Mouse (Mus musculus) megakaryocyte-erythroid progenitor cell, adult 5 weeks (primary cell): ENCODE results near the gene Serpinb12. TPM values are rescaled to one million over a fixed set of nuclear protein-coding genes. Genes with fewer than 3 reads are reported as not detected.

Source experiments
- polyA plus RNA-seq: library from polyadenylated mRNA; stranded (reverse); fragments of >175 nt; gene quantifications from 2 replicates; pipeline ENCODE4 v1.2.3, GENCODE M21; 2012

Serpinb12 gene
- polyA plus RNA-seq: not detected in 2 replicates

GRCm38 (mm10) chr1:106934265-106934664 lies at the start of gene Serpinb12:
Serpinb12 (plus strand) TSS chr1:106934449.

GRCm38 (mm10) chr1:106980684-106981083 lies 46.4 kb downstream of the Serpinb12 start, which contains the start of gene Serpinb13:
Serpinb13 (plus strand) TSS chr1:106980984.

Other genes starting within 250 kb of the Serpinb12 start
- gene Bcl2, start 220.2 kb upstream of the Serpinb12 start, polyA plus RNA-seq: 8.2 and 11.4 TPM in 2 replicates
- gene Kdsr, start 174.7 kb upstream of the Serpinb12 start, polyA plus RNA-seq: 5.3 and 8.3 TPM in 2 replicates
- gene Vps4b, start 137.7 kb upstream of the Serpinb12 start, polyA plus RNA-seq: 27.6 and 29.4 TPM in 2 replicates
- not detected in 2 replicates for gene Serpinb5, start 73.3 kb upstream of the Serpinb12 start, polyA plus RNA-seq
- gene Serpinb13, start 46.5 kb downstream of the Serpinb12 start, polyA plus RNA-seq: not detected in 2 replicates
- gene Serpinb3a, start 117.9 kb downstream of the Serpinb12 start, polyA plus RNA-seq: not detected in 2 replicates
- not detected in 2 replicates for gene Serpinb3d, start 149.1 kb downstream of the Serpinb12 start, polyA plus RNA-seq